8 mouse cellular contexts compared by ENCODE assay signal in genomic region chr10:118758825-118759471, GRCm38 (mm10).
A peak's percentile ranks its signal among the peaks of the same experiment; 100 is the strongest.
DNase-seq lines count a peak whose midpoint lies in the region; ATAC-seq lines count a peak whose summit lies in the region.

No protein-coding gene starts in this region.

- ATAC-seq in frontal cortex, adult (ENCODE audit: low TSS enrichment) = 0 out of 2 replicates have a peak, but pooled peaks have one; percentile 64

- DNase-seq in frontal cortex, postnatal 14 days (ENCODE audit: low spot score in 2 of 2) = no peak
- DNase-seq in right cerebral cortex, postnatal 4 days = peak; percentile 22
- DNase-seq in right cerebral cortex, adult 2 months (ENCODE audit: low spot score in 2 of 2) = no peak
- DNase-seq in heart, adult 8-10 months (ENCODE audit: low spot score) = peak; percentile 75
- peak; percentile 75 for DNase-seq in lung, postnatal 36 days
- DNase-seq in right cerebral cortex, postnatal 36 days (ENCODE audit: low spot score in 2 of 2) = no peak
- no peak for DNase-seq in frontal cortex, adult 2 months (ENCODE audit: extremely low spot score in 1 of 2, low spot score in 1 of 2)

Comparison
In these comparisons a context has a peak if more than half of its experiments do, and no peak if none do; other contexts are left out.
1. DNase-seq: peak in right cerebral cortex, postnatal 4 days (single experiment), heart, adult 8-10 months (single experiment) and lung, postnatal 36 days (single experiment); none in frontal cortex, postnatal 14 days (0 of 2), right cerebral cortex, adult 2 months (0 of 2), right cerebral cortex, postnatal 36 days (0 of 2) and frontal cortex, adult 2 months (0 of 2).